ENCODE assay signal across 9 mouse cellular contexts in the genomic region with DNA sequence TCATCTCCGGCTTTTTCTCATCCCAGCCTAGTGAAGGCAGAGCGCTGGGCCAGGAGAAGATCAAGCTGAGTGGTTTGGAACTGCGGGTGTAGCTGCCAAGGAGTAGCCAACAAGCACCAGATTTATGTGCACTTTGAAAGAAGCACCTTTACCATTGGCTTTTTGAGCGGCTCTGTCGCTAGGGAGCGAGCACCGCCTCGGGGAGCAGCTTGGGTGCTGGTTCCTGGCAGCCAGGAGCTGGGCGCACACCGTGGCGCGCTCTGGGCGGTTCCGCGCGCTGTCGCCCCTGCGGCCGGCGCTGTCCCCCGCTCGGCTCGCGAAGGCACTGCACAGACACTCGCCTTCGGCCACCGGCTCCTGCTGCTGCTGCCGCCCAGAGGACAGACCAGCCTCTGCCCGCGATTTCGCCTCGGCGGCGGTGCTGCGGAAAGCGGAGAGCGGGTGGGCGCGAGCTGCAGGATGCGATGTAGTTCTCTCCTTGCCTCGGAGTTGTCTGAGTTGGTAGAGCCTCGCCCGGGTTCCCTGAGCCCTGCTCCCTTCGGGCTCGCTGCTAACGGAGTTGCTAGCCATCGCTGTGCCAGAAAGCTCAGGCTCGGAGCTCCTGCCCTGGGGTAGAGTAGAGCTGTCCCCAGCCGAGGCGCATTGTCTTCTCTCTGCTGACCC. TPM values are rescaled to one million over a fixed set of nuclear protein-coding genes. Genes with fewer than 3 reads are reported as not detected.
DNase-seq lines count a peak whose midpoint lies in the region; ATAC-seq lines count a peak whose summit lies in the region.
"Had no signal": no experiment of that assay in that cellular context is flagged by ENCODE, and none has a peak within 500 bp of the region (broad histone marks: within the 10 kb centered on the region; RNA-seq: fewer than 3 reads in every experiment).

A gene (plus strand): TSS at position 212 of the 663 bp plus-strand sequence.

- H3K4me3 ChIP-seq in forebrain, embryonic 14.5 days (ENCODE audit: low read depth, low read length): peak within 1 kb of the TSS; percentile 43
- peak within 1 kb of the TSS; percentile 58 for H3K4me3 ChIP-seq in heart, embryonic 16.5 days (ENCODE audit: low read length)
- peak within 1 kb of the TSS; percentile 52 for H3K4me3 ChIP-seq in limb, embryonic 15.5 days
- H3K4me3 ChIP-seq: myocyte had no signal

- peak; percentile 9 for DNase-seq in 3134 (ENCODE audit: extremely low read depth, insufficient read length, low spot score)
- peak; percentile 41 for DNase-seq in cerebellum, adult 11-12 months
- DNase-seq in forebrain, embryonic 14.5 days (ENCODE audit: low spot score): peak; percentile 80
- peak; percentile 76 for DNase-seq in kidney, postnatal 10 days
- peak; percentile 87 for DNase-seq in neural tube, embryonic 10.5 days (ENCODE audit: extremely low spot score, low spot score)
- DNase-seq in testis, postnatal 14 days (ENCODE audit: low spot score): peak; percentile 32

- peak; percentile 98 for ATAC-seq in forebrain, embryonic 14.5 days
- ATAC-seq in heart, embryonic 16.5 days (replicated peaks; ENCODE audit: extremely low read depth, insufficient read depth, low FRiP score): peak; percentile 94
- ATAC-seq in limb, embryonic 15.5 days (ENCODE audit: insufficient number of reproducible peaks, low FRiP score, low TSS enrichment, low read depth): peak; percentile 79

- H3K27me3 ChIP-seq in forebrain, embryonic 14.5 days (replicated peaks; ENCODE audit: control insufficient read depth, insufficient read depth, low read length): no peaks in the 10 kb centered on the region; the same call in 1 of the 2 replicates
- peaks cover 14% of the 10 kb centered on the region for H3K27me3 ChIP-seq in heart, embryonic 16.5 days (ENCODE audit: control insufficient read depth, insufficient read depth, low read length)
- H3K27me3 ChIP-seq in limb, embryonic 15.5 days: no peaks in the 10 kb centered on the region; the same call in 1 of the 2 replicates

- no peak within 1 kb of the TSS for H3K27ac ChIP-seq in forebrain, embryonic 14.5 days (ENCODE audit: low read depth, low read length)
- H3K27ac ChIP-seq in heart, embryonic 16.5 days (ENCODE audit: low read length): no peak within 1 kb of the TSS
- H3K27ac ChIP-seq in limb, embryonic 15.5 days: no peak within 1 kb of the TSS

- H3K9ac ChIP-seq in forebrain, embryonic 14.5 days (ENCODE audit: low read length): peak within 1 kb of the TSS; percentile 64
- H3K9ac ChIP-seq in heart, embryonic 16.5 days (ENCODE audit: low read length): peak within 1 kb of the TSS; percentile 69
- peak within 1 kb of the TSS; percentile 18; the same call in 1 of the 2 replicates for H3K9ac ChIP-seq in limb, embryonic 15.5 days

- H3K4me1 ChIP-seq in forebrain, embryonic 14.5 days (ENCODE audit: control insufficient read depth, insufficient read depth, low read length): no peaks in the 10 kb centered on the region
- peaks cover 4% of the 10 kb centered on the region; the same call in 1 of the 2 replicates for H3K4me1 ChIP-seq in heart, embryonic 16.5 days (ENCODE audit: control insufficient read depth, insufficient read depth, low read length)
- peaks cover 5% of the 10 kb centered on the region; the same call in 1 of the 2 replicates for H3K4me1 ChIP-seq in limb, embryonic 15.5 days

- H3K4me2 ChIP-seq in forebrain, embryonic 14.5 days (ENCODE audit: low read length): peak within 1 kb of the TSS; percentile 91
- H3K4me2 ChIP-seq in heart, embryonic 16.5 days (ENCODE audit: low read depth, low read length): peak within 1 kb of the TSS; percentile 98
- peak within 1 kb of the TSS; percentile 89 for H3K4me2 ChIP-seq in limb, embryonic 15.5 days

- no peaks in the 10 kb centered on the region for H3K36me3 ChIP-seq in forebrain, embryonic 14.5 days (ENCODE audit: control insufficient read depth, insufficient read depth, low read length)
- no peaks in the 10 kb centered on the region for H3K36me3 ChIP-seq in heart, embryonic 16.5 days (ENCODE audit: control insufficient read depth, insufficient read depth)
- H3K36me3 ChIP-seq in limb, embryonic 15.5 days: no peaks in the 10 kb centered on the region

- no peaks in the 10 kb centered on the region for H3K9me3 ChIP-seq in forebrain, embryonic 14.5 days (replicated peaks; ENCODE audit: control insufficient read depth, low read length)
- H3K9me3 ChIP-seq in heart, embryonic 16.5 days (replicated peaks; ENCODE audit: control insufficient read depth, low read length): no peaks in the 10 kb centered on the region
- no peaks in the 10 kb centered on the region for H3K9me3 ChIP-seq in limb, embryonic 15.5 days

- WGBS in forebrain, embryonic 14.5 days: under 1% methylated on average over 50 of the region's 50 CpGs
- WGBS in heart, embryonic 16.5 days: under 1% methylated on average over 48 of the region's 50 CpGs
- under 1% methylated on average over 50 of the region's 50 CpGs for WGBS in limb, embryonic 15.5 days

RNA-seq across cellular contexts. Expression of the gene that starts here (rescaled TPM):
- 4.5 and 6.3 TPM in 2 replicates for polyA plus RNA-seq in forebrain, embryonic 14.5 days (2014; fragmentation: Nextera tagmentation; extraction: Ambion mirVana)
- 0.17 and 0.46 TPM in 2 replicates for polyA plus RNA-seq in heart, embryonic 16.5 days (2015; fragmentation: Nextera tagmentation; extraction: Ambion mirVana)
- polyA plus RNA-seq in limb, embryonic 15.5 days (2015; fragmentation: Nextera tagmentation; extraction: Ambion mirVana): 0.97 and 1.9 TPM in 2 replicates
- polyA plus RNA-seq: myocyte had no signal

Comparison
In these comparisons a context has a peak if more than half of its experiments do, and no peak if none do; other contexts are left out.
1. Peak in ATAC-seq, H3K4me3 ChIP-seq, H3K9ac ChIP-seq and H3K4me2 ChIP-seq in heart, embryonic 16.5 days; RNA of the gene not detected or under 1 TPM.
2. DNase-seq: peak in every context shown above with its lines; median percentile 87 in neural tube, embryonic 10.5 days; 80 in forebrain, embryonic 14.5 days; 76 in kidney, postnatal 10 days; 41 in cerebellum, adult 11-12 months; 32 in testis, postnatal 14 days; 9 in 3134.
3. H3K9ac ChIP-seq: peak in every context shown above with its lines; median percentile 69 in heart, embryonic 16.5 days; 64 in forebrain, embryonic 14.5 days; 18 in limb, embryonic 15.5 days.